Mouse (Mus musculus): Measurements from ENCODE around the gene Agbl4.

GRCm38 (mm10) chr4:111419476-111419875 is 1022.0 kb downstream of the Agbl4 start:
- no peak for TF ChIP-seq POLR2A (IDR thresholded peaks at IDR 0.05; ENCODE audit: control insufficient read depth in 1 of 2, insufficient read depth in 1 of 2, low read depth in 1 of 2, low read length in 2 of 2, poor library complexity in 1 of 2)
- TF ChIP-seq TCF12 (IDR thresholded peaks at IDR 0.05; ENCODE audit: low read depth, low read length) = no peak
- no peak for TF ChIP-seq MYC (IDR thresholded peaks at IDR 0.05; ENCODE audit: low read depth, low read length)
- TF ChIP-seq JUND (IDR thresholded peaks at IDR 0.05; ENCODE audit: low read depth, low read length) = no peak
- TF ChIP-seq MAX (IDR thresholded peaks at IDR 0.05; ENCODE audit: low read length) = no peak
- no peak for TF ChIP-seq MEF2A (IDR thresholded peaks at IDR 0.05; ENCODE audit: extremely low read depth, insufficient replicate concordance, low read depth, low read length, poor library complexity, severe bottlenecking)
